Mouse (Mus musculus): ENCODE data around the gene Samd10. TPM values are rescaled to one million over a fixed set of nuclear protein-coding genes. Genes with fewer than 3 reads are reported as not detected.

Samd10 gene
- polyA plus RNA-seq (2012; ENCODE audit: low replicate concordance), result 2.7 and 4.1 TPM in 2 replicates

DNA sequence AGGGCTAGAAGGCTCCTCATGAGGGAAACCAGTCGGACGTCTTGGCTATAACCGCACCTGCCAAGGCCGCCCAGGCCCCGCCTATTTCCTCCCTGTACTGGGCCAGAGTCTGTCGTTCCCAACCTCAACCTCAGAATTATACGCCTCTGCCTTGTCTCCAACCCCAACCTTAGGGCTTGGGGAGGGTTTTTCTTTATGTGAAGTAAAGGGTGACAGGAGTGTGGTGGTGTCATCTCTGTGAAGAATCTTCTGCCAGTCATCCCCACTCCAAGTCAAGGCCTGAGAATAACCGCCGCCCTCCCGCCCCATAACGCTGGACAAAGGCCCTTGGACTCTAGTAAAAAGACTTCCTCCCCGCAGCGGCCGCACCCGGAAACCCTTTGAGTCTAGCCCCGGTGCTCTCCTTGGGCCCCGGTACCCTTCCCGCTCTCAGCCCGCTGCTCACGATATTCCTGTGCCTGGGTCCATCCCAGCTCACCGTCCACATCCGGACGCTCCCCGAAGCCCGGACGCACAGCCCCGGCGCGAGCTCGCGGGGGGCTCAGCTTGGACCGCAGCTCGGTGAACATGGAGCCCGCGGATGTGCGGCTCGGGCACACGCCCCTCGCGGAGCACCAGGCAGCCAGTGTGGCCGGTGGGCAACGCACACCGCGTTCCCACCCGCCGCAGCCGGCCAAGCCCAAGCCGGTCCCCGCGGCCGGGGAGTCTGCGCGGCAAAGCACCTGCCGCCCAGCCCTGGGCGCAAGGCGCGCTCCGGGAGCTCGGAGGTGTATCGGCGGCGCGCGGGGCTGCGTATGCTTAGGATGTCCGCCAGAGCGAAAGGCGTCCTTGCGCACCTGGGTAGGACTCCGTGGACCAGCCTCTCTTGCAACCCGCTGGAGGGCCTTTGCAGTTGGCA, at the start of gene Samd10:
Gene Samd10, minus strand, starts transcription at position 759 of the 898 bp plus-strand sequence.

GRCm38 (mm10) chr2:181592231-181593041, 6.6 kb downstream of the Samd10 start, which contains the start of gene Zfp512b:
Zfp512b (minus strand) TSS chr2:181592803.

GRCm38 (mm10) chr2:181591528-181592085, 7.4 kb downstream of the Samd10 start, which contains the start of gene Prpf6:
Prpf6 (plus strand) TSS chr2:181591868.

GRCm38 (mm10) chr2:181584411-181584942, 14.5 kb downstream of the Samd10 start, which contains the start of gene Uckl1:
Uckl1 (minus strand) TSS chr2:181584892.

Other genes starting within 250 kb of the Samd10 start
- 21.1 and 22.1 TPM in 2 replicates for gene Zgpat, start 234.3 kb downstream of the Samd10 start, polyA plus RNA-seq (2012; ENCODE audit: low replicate concordance)
- 9.7 and 13.9 TPM in 2 replicates for gene Arfrp1, start 233.8 kb downstream of the Samd10 start, polyA plus RNA-seq (2012; ENCODE audit: low replicate concordance)
- gene Lime1, start 219.1 kb downstream of the Samd10 start, polyA plus RNA-seq (2012; ENCODE audit: low replicate concordance), result 46.2 and 128 TPM in 2 replicates
- 5.7 and 8.6 TPM in 2 replicates for gene Zbtb46, start 139.8 kb downstream of the Samd10 start, polyA plus RNA-seq (2012; ENCODE audit: low replicate concordance)
- gene Abhd16b, start 106.0 kb downstream of the Samd10 start, polyA plus RNA-seq (2012; ENCODE audit: low replicate concordance), result 0.13 TPM in 1 of 2 replicates, not detected in the other
- 4.8 and 42.6 TPM in 2 replicates for gene Tpd52l2, start 102.1 kb downstream of the Samd10 start, polyA plus RNA-seq (2012; ENCODE audit: low replicate concordance)
- gene Dnajc5, start 78.7 kb downstream of the Samd10 start, polyA plus RNA-seq (2012; ENCODE audit: low replicate concordance), result 35.7 and 46.0 TPM in 2 replicates
- 57.4 and 68.8 TPM in 2 replicates for gene Uckl1, start 14.3 kb downstream of the Samd10 start, polyA plus RNA-seq (2012; ENCODE audit: low replicate concordance)
- gene Prpf6, start 7.3 kb downstream of the Samd10 start, polyA plus RNA-seq (2012; ENCODE audit: low replicate concordance), result 6.2 and 14.6 TPM in 2 replicates
- 31.7 and 74.3 TPM in 2 replicates for gene Zfp512b, start 6.4 kb downstream of the Samd10 start, polyA plus RNA-seq (2012; ENCODE audit: low replicate concordance)
- not detected in 2 replicates for gene Gm29797, start 57.8 kb upstream of the Samd10 start, polyA plus RNA-seq (2012; ENCODE audit: low replicate concordance)
- gene Sox18, start 72.4 kb upstream of the Samd10 start, polyA plus RNA-seq (2012; ENCODE audit: low replicate concordance), result 18.1 and 21.4 TPM in 2 replicates
- gene Tcea2, start 81.1 kb upstream of the Samd10 start, polyA plus RNA-seq (2012; ENCODE audit: low replicate concordance), result 2.7 and 6.8 TPM in 2 replicates
- gene Rgs19, start 94.8 kb upstream of the Samd10 start, polyA plus RNA-seq (2012; ENCODE audit: low replicate concordance), result 21.6 and 66.2 TPM in 2 replicates
- not detected in 2 replicates for gene Lkaaear1, start 99.2 kb upstream of the Samd10 start, polyA plus RNA-seq (2012; ENCODE audit: low replicate concordance)
- gene Oprl1, start 115.8 kb upstream of the Samd10 start, polyA plus RNA-seq (2012; ENCODE audit: low replicate concordance), result not detected in 2 replicates
- not detected in 2 replicates for gene Myt1, start 164.1 kb upstream of the Samd10 start, polyA plus RNA-seq (2012; ENCODE audit: low replicate concordance)
- 2.9 and 12.9 TPM in 2 replicates for gene Pcmtd2, start 238.6 kb upstream of the Samd10 start, polyA plus RNA-seq (2012; ENCODE audit: low replicate concordance)

All from leukemia stem cell, adult 10-12 weeks (primary cell).